In the genomic region with DNA sequence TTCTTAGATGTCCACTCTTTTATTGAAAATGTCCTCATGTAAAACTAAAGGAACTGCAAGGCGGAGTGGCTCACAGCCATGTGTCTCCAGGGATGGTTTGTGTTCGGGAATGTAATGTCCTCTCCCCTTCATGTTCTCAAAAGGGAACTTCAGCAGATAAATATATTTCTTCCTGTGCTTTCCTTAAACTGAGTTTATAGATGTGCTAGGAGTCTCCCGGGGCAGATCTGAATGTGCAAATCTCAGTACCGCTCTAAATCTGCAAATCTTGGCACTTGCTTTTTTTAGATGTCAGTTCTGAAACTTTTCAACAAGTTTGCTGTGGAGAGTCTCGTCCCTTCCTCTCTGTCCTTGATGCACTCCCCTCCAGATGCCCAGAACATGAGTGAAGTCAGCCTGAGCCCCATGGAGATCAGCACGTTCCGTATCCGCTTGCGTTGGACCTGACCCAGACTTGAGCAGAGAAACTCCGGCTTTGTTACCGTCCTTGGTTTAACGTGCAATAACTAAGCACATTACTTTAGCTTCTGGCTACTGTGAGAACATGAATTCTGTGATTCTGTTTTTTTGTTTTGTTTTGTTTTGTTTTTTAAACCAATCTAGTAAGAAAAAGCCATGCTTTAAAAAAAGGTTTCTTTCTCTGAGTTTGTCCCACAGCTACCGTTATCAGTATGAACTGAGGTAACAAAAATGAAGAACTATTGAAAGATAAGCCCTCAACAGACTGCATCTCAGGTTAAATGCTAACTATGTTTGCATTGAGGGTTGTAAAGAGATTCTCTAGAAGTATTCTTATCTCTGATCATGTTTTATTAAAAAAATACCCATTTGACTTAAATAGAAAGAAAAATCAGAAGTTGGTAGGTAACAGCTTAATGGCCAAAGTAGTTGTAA, we compare ENCODE assay signal across 18 mouse cellular contexts.
DNase-seq lines count a peak whose midpoint lies in the region; ATAC-seq lines count a peak whose summit lies in the region.
"Had no signal": no experiment of that assay in that cellular context is flagged by ENCODE, and none has a peak within 500 bp of the region (broad histone marks: within the 10 kb centered on the region; RNA-seq: fewer than 3 reads in every experiment).

No protein-coding gene starts in this region.

- no peak for DNase-seq in frontal cortex, postnatal 36 days (ENCODE audit: low spot score in 2 of 2)
- peak; percentile 42 to 63 for DNase-seq in heart, adult 9 months (ENCODE audit: low spot score in 2 of 2)
- DNase-seq in heart, postnatal 4 days: no peak
- DNase-seq in right cerebral cortex, adult 18-20 months: peak; percentile 30
- DNase-seq in right cerebral cortex, adult 2 months (ENCODE audit: low spot score in 2 of 2): no peak
- DNase-seq in telencephalon, adult 2 months (ENCODE audit: low read depth, low spot score): peak; percentile 47
- DNase-seq in thymus, adult 18-20 months: no peak
- DNase-seq: cerebellum, adult 9-10 months; layer of hippocampus, adult 9-11 months; left cerebral cortex, postnatal 4 days; lung, adult 2 months; right cerebral cortex, postnatal 4 days had no signal

- peak; percentile 74 for ATAC-seq in frontal cortex, adult (ENCODE audit: low TSS enrichment)
- ATAC-seq: forebrain, embryonic 13.5 days; hindbrain, postnatal 0 days; intestine, postnatal 0 days; liver, embryonic 12.5 days; midbrain, embryonic 16.5 days had no signal

Comparison
In these comparisons a context has a peak if more than half of its experiments do, and no peak if none do; other contexts are left out.
1. DNase-seq: peak in heart, adult 9 months (2 of 2), right cerebral cortex, adult 18-20 months (single experiment) and telencephalon, adult 2 months (single experiment); none in frontal cortex, postnatal 36 days (0 of 2), heart, postnatal 4 days (single experiment), right cerebral cortex, adult 2 months (0 of 2) and thymus, adult 18-20 months (0 of 2).